Mouse (Mus musculus) testis, adult 2 months (tissue): ENCODE data around the gene Vps8.

ENCODE experiments used
- CTCF ChIP-seq: fragments of 200-500 bp; IDR thresholded peaks from 2 replicates; pipeline ENCODE4 v1.5.1; 2012; ENCODE audit warnings: low read depth, mild to moderate bottlenecking, inconsistent platforms, low read length, moderate library complexity; ENCODE audit not compliant: control insufficient read depth, insufficient read depth, insufficient replicate concordance
- POLR2A ChIP-seq: fragments of 200-500 bp; IDR thresholded peaks from 2 replicates; pipeline ENCODE4 v1.6.1; 2012; ENCODE audit warnings: low read depth, mild to moderate bottlenecking, inconsistent platforms, low read length, moderate library complexity; ENCODE audit not compliant: control insufficient read depth

GRCm38 (mm10) chr16:21376949-21377604 is 45.8 kb upstream of the Vps8 start:
- no peak for TF ChIP-seq CTCF
- TF ChIP-seq POLR2A = no peak
